Mouse (Mus musculus) T-helper 1 cell (primary cell): Measurements from ENCODE around the gene Olfr427.
"Not testable (repeated sequence)": the region's sequence is repeated elsewhere in the genome, so short reads cannot be mapped to it uniquely, and the experiment has no call there.

Experiments
- in situ Hi-C: fragments of 300-600 bp; cut with MboI, MseI; formaldehyde crosslinking; loops from one replicate; pipeline ENCODE4 v1.15.1; 2025; ENCODE audit warnings: high pct_unique_total_duplicates

Olfr427 gene

DNA sequence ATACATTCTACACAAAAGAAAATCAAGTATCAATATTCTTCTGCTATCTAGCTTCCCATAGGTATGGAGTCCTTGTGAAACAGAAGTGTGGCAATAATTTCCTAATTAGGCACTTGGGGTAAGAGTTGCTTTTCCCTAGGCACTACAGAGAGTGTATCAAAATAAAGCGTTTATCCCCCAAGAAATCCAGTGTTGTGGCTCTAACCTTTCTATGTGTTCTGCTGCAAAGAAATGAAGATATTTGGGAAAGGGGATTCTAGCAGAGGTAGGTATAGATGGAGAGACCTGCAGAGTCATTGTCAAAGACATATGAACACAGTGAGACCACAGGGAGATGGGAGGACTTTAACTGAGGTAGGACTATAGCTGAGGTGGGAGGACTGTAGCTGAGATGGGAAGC is at the start of gene Olfr427:
TSS of gene Olfr427 (plus strand) at position 301 of the 400 bp plus-strand sequence.
- in situ Hi-C loops = no loop called here

DNA sequence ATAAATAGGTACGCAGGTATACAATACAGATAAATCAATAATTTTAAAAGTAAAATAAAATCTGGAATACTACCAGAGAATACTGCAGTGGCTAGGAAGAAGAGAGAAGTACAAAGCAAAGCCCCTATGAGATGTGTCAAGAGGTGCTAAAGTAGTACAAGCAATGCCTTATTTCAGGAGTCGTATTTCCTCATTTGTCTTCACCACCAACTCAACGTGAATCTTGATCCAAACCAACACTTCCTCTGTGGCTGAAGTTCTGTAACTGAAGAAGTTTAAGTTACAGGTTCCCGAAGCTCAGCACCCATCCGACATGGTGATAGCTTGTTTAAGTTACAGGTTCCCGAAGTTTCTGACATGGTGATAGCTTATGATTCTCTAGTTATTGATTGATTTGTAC is 48.5 kb upstream of the Olfr427 start:
- in situ Hi-C loops = not testable (repeated sequence)

DNA sequence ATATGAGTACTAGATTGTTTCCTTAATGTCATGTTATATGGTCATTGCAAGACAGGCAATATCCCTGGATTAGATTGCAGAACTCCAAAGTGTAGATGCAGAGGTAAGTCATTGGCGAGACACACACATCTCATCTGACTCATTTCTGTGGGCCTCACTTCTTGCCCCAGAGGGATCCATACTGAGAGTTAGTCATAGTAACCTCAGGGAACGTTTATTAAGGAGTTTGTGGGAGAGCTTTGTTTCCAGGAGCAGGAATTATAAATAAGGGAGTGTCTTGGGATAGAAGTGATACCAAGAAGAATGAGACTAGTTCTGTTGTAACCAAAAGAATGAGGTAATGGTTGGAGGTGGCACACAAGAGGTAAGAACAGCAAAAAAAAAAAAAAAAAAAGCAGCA is 47.8 kb upstream of the Olfr427 start, which contains the start of gene Olfr432:
TSS of gene Olfr432 (plus strand) at position 313 of the 400 bp plus-strand sequence.
- in situ Hi-C loops = no loop called here

DNA sequence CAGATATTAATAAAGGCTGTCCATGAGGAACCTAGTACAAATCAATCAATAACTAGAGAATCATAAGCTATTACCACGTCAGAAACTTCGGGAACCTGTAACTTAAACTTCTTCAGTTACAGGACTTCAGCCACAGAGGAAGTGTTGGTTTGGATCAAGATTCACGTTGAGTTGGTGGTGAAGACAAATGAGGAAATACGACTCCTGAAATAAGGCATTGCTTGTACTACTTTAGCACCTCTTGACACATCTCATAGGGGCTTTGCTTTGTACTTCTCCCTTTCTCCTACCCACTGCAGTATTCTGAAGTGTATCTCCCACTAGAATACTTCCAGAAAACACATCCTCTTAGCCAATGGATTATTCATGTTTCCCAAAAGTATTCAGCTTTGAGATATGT is 47.3 kb upstream of the Olfr427 start:
- in situ Hi-C loops = not testable (repeated sequence)

DNA sequence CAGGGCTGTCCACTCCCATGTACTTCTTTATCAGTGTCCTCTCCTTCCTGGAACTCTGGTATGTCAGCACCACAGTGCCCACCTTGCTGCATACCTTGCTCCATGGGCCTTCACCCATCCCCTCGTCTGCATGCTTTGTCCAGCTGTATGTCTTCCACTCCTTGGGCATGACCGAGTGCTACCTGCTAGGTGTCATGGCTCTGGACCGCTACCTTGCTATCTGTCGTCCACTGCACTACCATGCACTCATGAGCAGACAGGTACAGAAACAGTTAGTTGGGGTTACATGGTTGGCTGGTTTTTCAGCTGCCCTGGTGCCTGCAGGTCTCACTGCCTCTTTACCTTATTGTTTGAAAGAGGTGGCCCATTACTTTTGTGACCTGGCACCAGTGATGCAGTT is 46.2 kb upstream of the Olfr427 start:
- in situ Hi-C loops = no loop called here

DNA sequence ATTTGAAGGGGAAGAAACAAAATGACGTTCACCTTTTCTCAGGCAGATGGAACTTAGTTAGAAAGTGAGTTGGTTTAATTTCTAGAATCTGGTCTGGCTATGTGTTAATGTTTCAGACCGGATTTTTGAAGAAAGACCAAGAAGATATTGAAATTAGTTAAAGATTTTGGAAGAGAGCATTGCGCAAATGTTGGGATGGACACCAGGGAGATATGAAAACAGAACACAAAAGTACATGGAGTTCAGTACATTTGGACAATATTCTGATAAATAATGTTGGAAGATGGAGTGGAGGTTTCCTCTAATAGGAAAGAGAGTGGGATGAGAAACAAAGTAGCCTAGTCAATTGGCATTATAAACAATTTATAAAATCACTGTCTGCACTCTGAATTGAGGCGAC is 45.2 kb upstream of the Olfr427 start:
- in situ Hi-C loops = no loop called here

DNA sequence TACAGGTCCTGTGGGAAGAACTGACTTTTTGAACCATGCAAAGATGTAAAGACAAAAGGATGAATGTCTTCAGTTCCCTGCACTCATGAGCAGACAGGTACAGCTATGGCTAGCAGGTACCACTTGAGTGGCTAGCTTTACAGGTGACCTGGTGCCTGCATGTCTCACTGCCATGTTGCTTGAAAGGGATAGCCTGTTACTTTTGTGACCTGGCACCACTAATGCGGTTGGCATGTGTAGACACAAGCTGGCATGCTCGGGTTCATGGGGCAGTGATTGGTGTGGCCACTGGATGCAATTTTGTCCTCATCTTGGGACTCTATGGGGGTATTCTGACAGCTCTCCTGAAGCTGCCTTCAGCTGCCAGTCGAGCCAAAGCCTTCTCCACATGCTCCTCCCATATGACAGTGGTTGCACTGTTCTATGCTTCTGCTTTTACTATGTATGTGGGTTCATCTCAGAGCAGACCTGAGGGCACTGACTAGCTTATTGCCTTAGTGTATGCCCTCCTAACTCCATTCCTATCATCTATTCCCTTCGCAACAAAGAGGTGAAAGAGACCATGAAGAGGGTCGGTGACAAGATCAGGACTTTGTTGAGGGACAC is 44.7 kb upstream of the Olfr427 start:
- in situ Hi-C loops = no loop called here

DNA sequence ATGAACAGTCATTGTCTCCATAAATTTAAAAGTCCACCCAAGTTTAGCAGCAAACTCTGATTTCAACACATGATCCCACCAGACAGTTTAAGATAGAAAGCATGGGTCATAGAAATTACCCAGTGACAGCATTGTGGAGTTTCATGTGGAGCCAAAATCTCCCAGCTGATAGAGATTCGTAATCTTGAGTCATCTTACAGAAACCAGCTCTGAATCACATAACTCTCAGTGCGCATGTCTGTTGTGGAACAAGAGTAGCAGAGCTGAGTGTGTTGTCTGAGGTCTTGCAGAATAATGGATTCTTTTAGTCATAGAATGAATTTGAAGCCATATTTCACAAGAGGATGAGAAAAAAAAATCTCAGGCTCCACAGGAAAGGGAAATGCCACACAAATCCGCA is 43.7 kb upstream of the Olfr427 start:
- in situ Hi-C loops = no loop called here

DNA sequence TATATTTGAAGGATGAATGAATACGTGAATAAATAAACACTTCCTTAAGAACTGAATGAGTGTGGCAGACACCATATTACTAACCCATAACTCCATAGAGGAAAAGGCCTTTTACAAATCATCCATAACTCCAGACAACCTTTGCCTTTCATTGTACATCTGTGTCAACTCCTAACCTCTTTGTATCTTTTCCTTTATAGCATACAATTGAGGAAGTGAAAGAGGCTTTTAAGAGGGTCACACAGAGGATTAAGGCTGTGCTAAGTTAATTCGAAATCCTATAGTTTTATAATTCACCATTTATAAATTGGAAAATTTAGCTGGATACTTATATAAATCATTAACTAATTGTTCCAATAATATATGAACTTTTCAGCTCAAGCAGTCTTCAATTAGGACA is 41.4 kb upstream of the Olfr427 start:
- in situ Hi-C loops = no loop called here

DNA sequence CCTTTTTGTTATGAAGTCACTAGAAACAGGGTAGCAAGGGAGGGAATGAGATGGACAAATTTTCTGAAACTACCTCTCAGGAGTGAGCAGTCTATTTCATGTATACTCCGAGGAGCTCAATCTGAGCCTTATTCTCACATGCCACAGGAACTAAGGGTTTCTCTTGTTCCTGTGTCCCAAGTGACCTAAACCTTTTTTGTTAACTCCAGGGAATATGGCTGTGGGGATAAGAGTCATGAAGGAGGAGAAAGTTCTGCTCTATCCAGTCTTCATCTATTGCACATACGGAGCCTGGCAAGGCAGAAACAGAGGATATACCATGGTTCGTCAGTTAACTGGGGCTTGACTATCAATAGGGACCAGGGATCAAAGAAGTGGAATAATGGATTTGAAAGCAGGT is 30.4 kb upstream of the Olfr427 start, which contains the start of gene Olfr430:
TSS of gene Olfr430 (plus strand) at position 301 of the 400 bp plus-strand sequence.
- in situ Hi-C loops = no loop called here

DNA sequence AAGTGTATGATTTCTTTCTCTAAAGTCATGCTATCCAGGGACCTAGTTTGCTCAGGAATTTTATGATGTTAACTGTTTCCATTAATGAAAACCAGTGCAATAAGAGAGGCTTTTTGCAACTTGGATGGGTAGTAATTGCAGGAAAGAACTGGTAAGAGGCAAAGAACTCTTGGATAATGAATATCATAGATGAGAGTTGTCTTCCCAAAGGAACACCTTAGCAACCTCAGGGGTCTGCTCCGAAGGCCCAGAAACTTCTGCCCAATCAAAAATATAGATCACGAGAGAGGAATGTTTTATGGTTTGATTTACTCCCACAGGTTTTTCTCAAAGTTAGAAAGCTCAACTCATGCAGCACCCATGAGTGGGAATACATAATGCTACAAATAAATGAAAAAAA is 12.7 kb upstream of the Olfr427 start, which contains the start of gene Olfr429:
TSS of gene Olfr429 (plus strand) at position 301 of the 400 bp plus-strand sequence.
- in situ Hi-C loops = no loop called here

DNA sequence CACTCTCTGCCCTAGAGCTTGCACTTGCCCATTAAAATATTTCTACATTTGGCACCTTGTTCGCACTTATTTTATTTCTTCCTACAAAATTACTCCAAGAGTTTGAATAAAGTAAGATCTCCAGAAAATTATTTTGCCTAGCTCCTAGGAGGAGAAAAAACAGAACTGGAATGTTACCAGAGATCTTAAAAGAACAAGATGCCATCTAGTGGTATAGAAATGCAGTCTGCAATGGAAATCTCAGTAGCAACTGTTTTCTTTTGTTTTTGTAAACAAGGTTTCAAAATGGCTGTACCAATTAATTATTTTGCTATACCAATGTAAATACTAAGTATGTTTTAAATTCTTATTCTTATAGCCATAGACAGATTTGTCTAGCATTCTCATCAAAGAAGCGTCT is 7.0 kb downstream of the Olfr427 start:
- in situ Hi-C loops = no loop called here

DNA sequence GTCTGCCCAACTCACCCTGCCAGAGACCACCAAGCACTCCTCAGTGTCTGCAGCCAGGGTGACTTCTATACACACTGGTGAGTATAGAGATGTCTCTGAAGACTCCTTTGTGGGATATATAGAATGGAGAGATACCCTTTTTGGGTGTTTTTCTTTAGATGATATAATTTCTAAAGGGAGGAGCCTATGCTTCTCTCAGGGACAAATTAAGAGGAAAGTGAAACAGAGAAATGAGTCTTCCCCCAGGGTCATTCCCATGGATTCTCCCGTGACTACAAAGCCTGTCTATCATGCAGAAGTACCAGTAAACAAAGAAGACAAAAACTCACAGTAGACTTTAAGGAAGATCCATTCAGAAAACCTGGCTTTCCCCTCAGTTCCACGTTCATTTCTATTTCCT is 24.4 kb downstream of the Olfr427 start, which contains the start of gene Olfr231:
TSS of gene Olfr231 (minus strand) at position 101 of the 400 bp plus-strand sequence.
- in situ Hi-C loops = no loop called here

DNA sequence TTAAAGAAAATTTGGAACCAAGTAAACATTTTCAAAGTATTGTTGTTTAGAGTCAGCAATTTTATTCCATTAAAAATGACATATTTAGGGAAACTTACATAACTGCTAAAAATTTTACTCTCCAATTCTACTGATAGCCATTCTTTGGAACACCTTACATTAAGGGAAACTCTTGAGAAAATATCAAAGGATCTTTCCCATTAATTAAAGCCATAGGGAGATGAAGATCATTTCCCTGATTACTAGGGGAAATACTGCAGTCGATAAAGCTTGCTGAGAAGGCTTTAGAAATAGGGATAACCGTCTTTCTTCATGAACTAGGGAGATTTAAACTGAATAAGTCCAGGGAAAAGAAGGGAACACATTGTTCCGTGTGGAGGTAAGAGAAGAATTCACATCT is 34.5 kb downstream of the Olfr427 start, which contains the start of gene Olfr424:
TSS of gene Olfr424 (plus strand) at position 301 of the 400 bp plus-strand sequence.
- in situ Hi-C loops = no loop called here

DNA sequence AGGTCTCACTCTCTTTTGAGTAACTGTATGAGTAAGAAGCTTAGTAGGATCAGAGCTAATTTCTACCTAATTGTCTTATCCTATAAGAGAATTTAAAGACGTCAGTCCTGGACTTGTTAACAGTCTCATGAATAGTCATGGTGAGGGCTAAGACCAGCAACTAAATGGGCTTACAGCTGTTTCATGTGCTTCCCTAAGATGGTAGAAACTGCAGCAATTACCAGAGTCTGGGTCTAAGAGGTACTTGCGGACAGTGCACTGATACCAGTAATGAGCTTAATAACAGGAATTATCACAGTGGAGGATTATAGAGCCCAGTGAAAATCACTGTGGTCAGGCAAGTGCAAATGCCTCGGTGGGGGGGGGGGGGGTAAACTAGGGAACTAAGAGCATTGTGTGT is 35.3 kb downstream of the Olfr427 start:
- in situ Hi-C loops = no loop called here

DNA sequence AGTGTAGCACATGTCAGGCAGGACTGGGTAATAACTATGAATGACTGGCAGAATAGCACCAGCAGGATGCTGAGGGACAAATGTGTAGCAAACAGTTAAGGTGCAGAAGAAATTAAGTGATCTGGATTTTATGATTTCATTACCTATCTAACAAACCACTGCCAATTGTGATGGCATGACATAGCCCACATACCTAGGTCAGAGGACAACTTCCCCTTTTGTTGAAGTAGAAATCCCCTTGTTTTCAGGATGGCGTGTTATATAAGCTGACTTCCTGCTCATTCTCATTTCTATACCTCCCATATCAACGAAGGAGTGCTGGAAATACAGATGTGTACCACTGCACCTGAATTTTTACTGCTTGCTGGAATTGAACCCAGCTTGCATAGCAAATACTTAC is 44.7 kb downstream of the Olfr427 start:
- in situ Hi-C loops = no loop called here

DNA sequence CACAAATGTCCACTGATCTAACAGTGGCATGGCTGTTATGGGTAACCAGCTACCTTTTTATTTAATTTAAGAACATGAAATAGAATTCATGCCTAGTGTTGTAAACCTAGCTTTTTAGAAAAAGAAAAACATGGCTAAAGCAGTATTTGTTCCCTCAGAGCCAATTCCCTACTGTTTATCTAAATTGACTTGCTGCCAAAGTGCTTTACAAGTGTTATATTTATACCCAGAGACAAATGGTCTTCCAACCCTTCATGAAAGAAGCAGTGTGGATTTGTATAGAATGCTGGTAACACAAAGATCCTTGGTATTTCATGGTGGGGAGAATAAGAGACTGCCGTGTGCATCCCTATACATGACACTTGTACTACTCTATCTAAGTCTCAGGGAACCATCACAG is 50.0 kb downstream of the Olfr427 start:
- in situ Hi-C loops = no loop called here

DNA sequence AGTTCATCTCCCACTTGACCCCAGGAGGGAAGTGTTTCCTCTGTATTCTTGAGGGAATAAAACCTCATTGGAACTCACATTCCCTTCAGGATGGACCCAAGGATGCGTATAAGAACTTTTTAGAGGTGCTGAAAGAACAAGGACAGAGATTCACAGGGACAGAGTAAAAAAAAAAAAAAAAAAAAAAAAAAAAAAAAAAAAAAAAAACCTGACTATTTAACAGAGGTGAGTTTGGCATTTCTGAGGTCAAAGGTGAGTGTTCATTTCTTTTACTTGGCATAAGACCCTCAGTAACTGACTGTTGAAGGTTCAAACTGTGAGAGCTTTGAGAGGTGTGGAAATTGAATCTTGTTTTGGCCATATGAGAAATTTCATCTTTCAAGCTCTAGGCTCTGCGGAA is 52.6 kb downstream of the Olfr427 start:
- in situ Hi-C loops = no loop called here
